Mouse (Mus musculus): ENCODE measurements around the gene Lmod2. TPM values are rescaled to one million over a fixed set of nuclear protein-coding genes. Genes with fewer than 3 reads are reported as not detected.

Lmod2 gene
- total RNA-seq, 2 experiments from 2014 or later, result 105 to 286 TPM

DNA sequence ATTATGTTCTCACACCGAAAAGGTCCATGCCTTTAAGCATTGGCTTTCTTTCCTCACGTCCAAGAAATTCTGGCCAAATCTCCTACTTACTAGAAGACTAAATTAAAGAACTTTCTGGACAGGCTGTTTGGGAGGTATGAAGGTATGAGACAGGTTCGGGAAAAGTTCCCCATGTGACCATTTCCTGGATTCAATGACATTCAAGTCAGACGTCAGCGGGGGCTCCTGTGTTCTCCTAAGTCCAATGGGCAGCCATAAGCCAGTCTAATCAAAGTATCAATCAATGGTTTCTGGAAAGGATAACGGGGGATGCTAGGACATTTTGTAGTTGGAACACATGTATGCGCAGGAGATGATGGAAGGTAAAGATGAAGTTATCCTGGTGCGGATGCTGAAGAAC is 8.1 kb downstream of the Lmod2 start:
- TF ChIP-seq CTCF (IDR thresholded peaks at IDR 0.05), result no peak
- Histone ChIP-seq H3K4me3 (no peak overlapping the region), H3K27ac (no peak overlapping the region)
- DNase-seq, result no peak
- intact Hi-C loops (cut with DNase I), result no loop called here

GRCm38 (mm10) chr6:24606512-24606911 is 8.9 kb downstream of the Lmod2 start:
- intact Hi-C loops (cut with DNase I), result no loop called here
- DNase-seq, result no peak
- TF ChIP-seq CTCF (IDR thresholded peaks at IDR 0.05), result peak; percentile 32; the same call in 1 of the 2 replicates
- Histone ChIP-seq H3K4me3 (no peak overlapping the region), H3K27ac (peak overlapping the region; percentile 63; the same call in 1 of the 2 replicates)

GRCm38 (mm10) chr6:24607531-24607930 is 10.0 kb downstream of the Lmod2 start:
- Histone ChIP-seq H3K4me3 (no peak overlapping the region), H3K27ac (peak overlapping the region; percentile 63)
- intact Hi-C loops (cut with DNase I), result no loop called here
- no peak for TF ChIP-seq CTCF (IDR thresholded peaks at IDR 0.05)
- peak; percentile 43 for DNase-seq

DNA sequence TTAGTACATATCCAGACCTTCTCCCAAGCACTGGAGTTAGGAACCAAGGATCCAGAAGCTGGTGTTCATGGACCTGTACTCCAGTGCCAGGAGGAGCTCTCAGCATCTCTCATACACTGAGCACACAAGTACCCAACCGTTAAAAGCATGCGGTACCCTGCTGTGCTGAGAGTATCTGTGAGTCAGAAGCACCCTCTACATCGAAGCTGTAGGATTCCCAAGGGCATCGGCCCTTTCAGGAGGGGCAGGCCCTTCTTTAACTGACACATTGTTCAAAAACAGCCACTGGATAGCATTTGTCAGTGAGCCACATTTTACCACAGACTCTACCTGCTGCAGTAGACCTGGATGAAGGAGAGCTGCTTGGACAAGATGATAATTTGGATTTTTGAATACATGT is 10.6 kb downstream of the Lmod2 start:
- intact Hi-C loops (cut with DNase I), result no loop called here
- Histone ChIP-seq H3K27ac (peak overlapping the region; percentile 63), H3K4me3 (no peak overlapping the region)
- no peak for TF ChIP-seq CTCF (IDR thresholded peaks at IDR 0.05)
- no peak for DNase-seq

GRCm38 (mm10) chr6:24608682-24609081 is 11.1 kb downstream of the Lmod2 start:
- intact Hi-C loops (cut with DNase I), result no loop called here
- peak; percentile 46 for DNase-seq
- peak overlapping the region; percentile 75 for H3K27ac ChIP-seq
- no peak overlapping the region for H3K4me3 ChIP-seq
- no peak for TF ChIP-seq CTCF (IDR thresholded peaks at IDR 0.05)

- Histone ChIP-seq H3K27ac (peak overlapping the region; percentile 90), H3K4me3 (no peak overlapping the region)
- intact Hi-C loops (cut with DNase I), result no loop called here
- no peak for DNase-seq
- no peak for TF ChIP-seq CTCF (IDR thresholded peaks at IDR 0.05)
These were observed 12.0 kb downstream of the Lmod2 start for GRCm38 (mm10) chr6:24609531-24609930.

DNA sequence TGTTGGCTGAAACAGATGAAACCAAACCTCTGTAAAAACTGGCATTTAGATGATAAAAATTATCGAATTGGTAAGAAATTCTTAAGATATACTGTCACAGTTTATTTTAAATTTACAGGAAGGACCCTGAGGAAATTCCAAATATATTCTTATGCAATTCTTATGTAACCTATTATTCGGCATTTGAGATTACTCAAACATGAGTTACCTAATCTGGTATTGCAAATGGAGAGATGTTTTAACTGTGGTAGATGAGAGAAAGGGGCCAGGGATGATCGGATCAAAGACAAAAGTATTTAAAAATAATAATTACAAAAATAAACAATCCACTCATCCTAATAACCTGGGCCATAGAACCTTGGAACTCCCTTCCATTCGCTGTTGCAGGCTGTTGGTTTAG is 12.8 kb downstream of the Lmod2 start:
- H3K4me3 ChIP-seq, result no peak overlapping the region
- DNase-seq, result no peak
- H3K27ac ChIP-seq, result peak overlapping the region; percentile 90
- TF ChIP-seq CTCF (IDR thresholded peaks at IDR 0.05), result no peak
- intact Hi-C loops (cut with DNase I), result loop anchor here (5.0 kb wide), 1 partner anchor 78 kb away; no protein-coding TSS in a partner anchor

GRCm38 (mm10) chr6:24612074-24612755 is 14.7 kb downstream of the Lmod2 start:
- DNase-seq, result peak; percentile 77
- intact Hi-C loops (cut with DNase I), result loop anchor here (5.0 kb wide), 1 partner anchor 80 kb away; no protein-coding TSS in a partner anchor

DNA sequence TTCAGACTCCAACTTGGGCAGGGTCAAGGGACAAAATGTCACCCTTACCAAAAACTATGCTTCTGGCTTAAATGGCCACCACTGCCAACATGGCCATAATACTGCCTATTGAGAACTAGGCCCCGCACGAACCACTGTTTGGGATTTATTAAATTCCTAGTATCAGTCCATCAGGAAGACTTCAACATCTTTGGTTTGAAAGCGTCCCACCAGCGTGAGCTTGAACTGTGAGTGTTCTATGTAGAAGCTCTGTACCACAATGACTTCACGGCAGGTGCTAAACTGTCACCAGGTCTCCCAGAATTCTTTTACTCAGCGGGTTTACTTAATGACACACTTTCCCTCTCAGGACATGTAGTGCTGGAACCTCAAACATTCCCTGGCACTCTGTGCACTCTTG is 15.8 kb downstream of the Lmod2 start:
- peak overlapping the region; percentile 90 for H3K27ac ChIP-seq
- intact Hi-C loops (cut with DNase I), result loop anchor here (5.0 kb wide), 1 partner anchor 81 kb away; no protein-coding TSS in a partner anchor
- no peak for DNase-seq
- TF ChIP-seq CTCF (IDR thresholded peaks at IDR 0.05), result no peak
- H3K4me3 ChIP-seq, result no peak overlapping the region

More at GRCm38 (mm10) chr6:24612074-24612755, 14.7 kb downstream of the Lmod2 start:
- H3K4me3 ChIP-seq, result no peak overlapping the region
- H3K27ac ChIP-seq, result peak overlapping the region; percentile 90
- TF ChIP-seq CTCF (IDR thresholded peaks at IDR 0.05), result no peak

DNA sequence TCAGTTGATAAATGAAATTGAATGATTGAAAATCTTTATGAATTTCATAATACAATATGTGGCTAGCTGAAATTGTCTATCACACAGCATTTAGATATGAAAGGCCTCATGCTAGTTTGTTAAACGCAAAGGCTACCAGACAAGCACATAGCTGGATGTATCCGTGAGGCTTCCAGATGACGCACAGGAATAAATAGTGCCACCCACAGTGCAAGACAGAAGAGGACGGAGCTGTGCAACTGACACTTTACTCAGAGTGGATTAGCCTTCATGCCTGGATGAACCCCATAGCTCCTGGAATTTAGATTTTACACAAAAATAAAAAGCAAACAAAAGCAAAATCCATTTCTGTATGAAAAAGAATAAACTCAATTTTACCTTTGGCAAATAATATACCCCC is 16.4 kb downstream of the Lmod2 start:
- Histone ChIP-seq H3K27ac (peak overlapping the region; percentile 90), H3K4me3 (no peak overlapping the region)
- DNase-seq, result no peak
- intact Hi-C loops (cut with DNase I), result loop anchor here (5.0 kb wide), 1 partner anchor 82 kb away; no protein-coding TSS in a partner anchor
- TF ChIP-seq CTCF (IDR thresholded peaks at IDR 0.05), result no peak

- no peak for DNase-seq
- intact Hi-C loops (cut with DNase I), result no loop called here
- no peak for TF ChIP-seq CTCF (IDR thresholded peaks at IDR 0.05)
- Histone ChIP-seq H3K4me3 (no peak overlapping the region), H3K27ac (no peak overlapping the region)
These were observed 19.2 kb downstream of the Lmod2 start for GRCm38 (mm10) chr6:24616746-24617145.

- Histone ChIP-seq H3K4me3 (no peak overlapping the region), H3K27ac (no peak overlapping the region)
- intact Hi-C loops (cut with DNase I), result no loop called here
- no peak for TF ChIP-seq CTCF (IDR thresholded peaks at IDR 0.05)
- DNase-seq, result no peak
These were observed 21.9 kb downstream of the Lmod2 start for GRCm38 (mm10) chr6:24619285-24620045.

GRCm38 (mm10) chr6:24620936-24621335 is 23.4 kb downstream of the Lmod2 start:
- no peak for TF ChIP-seq CTCF (IDR thresholded peaks at IDR 0.05)
- Histone ChIP-seq H3K27ac (no peak overlapping the region), H3K4me3 (no peak overlapping the region)
- DNase-seq, result no peak
- intact Hi-C loops (cut with DNase I), result no loop called here

All from gastrocnemius, adult 2 months (tissue).